Mouse (Mus musculus) thymus, adult 2 months (tissue): ENCODE measurements around the gene Exoc2.

Source experiments
- CTCF ChIP-seq: fragments of 200-500 bp; IDR thresholded peaks from 2 replicates; pipeline ENCODE4 v1.5.1; 2012; ENCODE audit warnings: mild to moderate bottlenecking, control low read depth, low read length, moderate library complexity, borderline replicate concordance; ENCODE audit not compliant: control insufficient read depth, poor library complexity, insufficient read depth; ENCODE audit errors: extremely low read depth
- POLR2A ChIP-seq: fragments of 200-500 bp; IDR thresholded peaks from 2 replicates; pipeline ENCODE4 v1.6.1; 2012; ENCODE audit warnings: mild to moderate bottlenecking, low read length, control low read depth, moderate library complexity; ENCODE audit not compliant: control insufficient read depth, poor library complexity, insufficient read depth; ENCODE audit errors: extremely low read depth

DNA sequence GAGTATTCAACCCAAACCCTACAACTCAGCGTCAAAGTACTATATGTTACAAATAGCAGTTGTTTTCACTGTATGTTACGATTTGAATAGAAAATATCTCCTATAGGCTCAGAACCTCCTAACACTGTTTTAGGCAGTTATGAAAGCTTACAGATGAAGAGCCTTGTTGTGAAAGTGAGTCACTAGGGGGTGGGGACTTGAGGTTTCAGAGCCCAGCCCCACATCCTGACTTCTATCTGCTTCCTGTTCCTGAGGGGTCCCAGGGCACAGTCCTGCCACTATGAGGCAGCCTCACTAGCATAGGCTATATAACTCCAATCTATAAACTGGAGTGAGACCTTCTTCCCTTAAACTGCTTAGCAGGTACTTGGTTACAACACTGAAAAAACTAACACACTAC lies 1.8 kb downstream of the Exoc2 start:
- TF ChIP-seq CTCF (no peak), POLR2A (no peak)
